Mouse (Mus musculus) cerebellum, adult 11-12 months (tissue): ENCODE data around the gene Gm20503.

Source experiments
- DNase-seq: peaks from one replicate; pipeline ENCODE4 v3.0.0; 2022

Gm20503 gene

GRCm38 (mm10) chr4:59009186-59009585 is 6.2 kb downstream of the Gm20503 start:
- DNase-seq, result no peak

DNA sequence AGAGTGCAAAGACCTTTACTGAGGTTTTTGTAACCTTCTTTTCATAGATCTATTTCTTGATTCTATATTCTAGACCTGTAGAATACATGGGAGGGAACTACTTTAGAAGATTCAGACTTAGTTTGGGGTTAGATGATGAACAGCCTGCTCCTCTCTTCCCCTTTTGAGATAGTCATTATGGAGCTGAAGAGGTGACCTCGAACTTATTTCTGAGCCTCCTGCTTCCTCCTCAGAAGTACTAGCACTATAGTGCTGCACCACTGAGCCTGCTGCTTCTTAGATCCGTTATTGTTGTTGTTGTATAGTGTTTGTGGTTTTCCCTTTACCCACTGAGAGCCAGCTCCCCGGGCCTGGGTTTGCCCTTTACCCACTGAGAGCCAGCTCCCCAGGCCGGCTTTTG is 6.7 kb downstream of the Gm20503 start:
- no peak for DNase-seq

DNA sequence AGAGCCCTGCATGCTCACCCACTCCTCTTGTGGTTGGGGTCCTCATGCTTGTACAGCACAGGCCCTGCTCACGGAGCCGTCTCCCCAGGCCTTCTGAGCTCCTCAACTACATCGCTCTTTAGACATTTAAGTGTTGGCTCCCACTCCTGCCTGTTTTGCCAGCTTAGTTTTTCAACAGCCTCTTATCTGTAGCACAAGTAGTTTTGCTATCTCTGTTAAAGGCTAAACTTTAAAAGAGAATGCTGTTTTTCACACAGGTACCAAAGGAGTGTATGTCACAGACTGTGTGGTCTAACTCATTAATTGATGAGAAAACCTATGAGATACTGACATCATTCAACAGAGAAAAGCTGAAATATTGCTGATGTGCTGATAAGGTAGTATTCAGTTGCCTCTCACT is 8.4 kb downstream of the Gm20503 start:
- DNase-seq, result no peak

DNA sequence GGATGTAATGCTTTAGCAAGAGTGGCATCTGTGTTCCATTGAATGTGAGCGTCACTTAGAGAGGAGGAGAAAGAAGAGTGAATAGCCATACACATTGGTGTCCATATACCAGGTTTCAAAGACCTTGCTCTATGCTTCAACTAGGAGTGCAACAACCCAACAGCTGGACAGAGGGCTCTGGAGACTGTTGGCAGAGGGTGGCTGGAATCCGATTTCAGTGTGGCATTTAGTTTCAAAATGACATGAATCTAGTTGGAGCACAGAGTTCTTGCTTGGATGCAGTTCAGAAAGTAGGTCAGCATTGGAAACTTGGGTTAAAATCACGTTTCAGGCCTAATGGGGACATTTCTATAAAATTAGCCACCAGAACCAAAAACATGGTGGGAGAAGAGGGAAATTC is 12.2 kb downstream of the Gm20503 start:
- DNase-seq, result no peak

GRCm38 (mm10) chr4:59016922-59017321 is 13.9 kb downstream of the Gm20503 start:
- DNase-seq, result no peak

DNA sequence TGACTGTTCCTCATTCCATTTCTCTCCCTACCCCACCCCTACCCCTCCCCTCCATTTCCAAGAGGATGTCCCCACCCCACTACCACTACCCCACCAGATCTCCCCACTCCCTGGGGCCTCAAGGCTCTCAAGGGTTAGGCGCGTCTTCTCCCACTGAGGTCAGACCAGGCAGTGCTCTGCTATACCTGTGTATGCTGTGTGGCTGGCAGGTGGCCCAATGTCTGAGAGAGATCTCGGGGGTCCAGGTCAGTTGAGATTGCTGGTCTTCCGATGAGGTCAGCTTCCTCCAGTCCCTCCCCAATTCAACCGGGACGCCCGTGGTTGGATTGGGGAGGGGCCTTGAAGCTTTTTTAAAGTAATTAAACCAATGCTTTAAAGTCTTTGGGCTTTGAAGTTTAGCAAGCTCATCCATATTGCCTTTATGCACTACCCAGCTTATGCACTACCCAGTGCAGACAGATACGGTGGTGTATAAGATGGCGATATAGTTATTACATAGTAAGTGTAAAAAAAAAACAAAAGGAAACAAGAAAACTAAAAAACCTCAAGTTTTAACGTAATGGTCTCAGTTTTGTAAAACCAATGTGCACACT is 31.4 kb downstream of the Gm20503 start:
- DNase-seq, result peak; percentile 47

GRCm38 (mm10) chr4:59034918-59035785 is 32.1 kb downstream of the Gm20503 start, which contains the start of gene Gng10:
TSS of gene Gng10 (plus strand) at chr4:59035088.
- DNase-seq, result peak; percentile 64

DNA sequence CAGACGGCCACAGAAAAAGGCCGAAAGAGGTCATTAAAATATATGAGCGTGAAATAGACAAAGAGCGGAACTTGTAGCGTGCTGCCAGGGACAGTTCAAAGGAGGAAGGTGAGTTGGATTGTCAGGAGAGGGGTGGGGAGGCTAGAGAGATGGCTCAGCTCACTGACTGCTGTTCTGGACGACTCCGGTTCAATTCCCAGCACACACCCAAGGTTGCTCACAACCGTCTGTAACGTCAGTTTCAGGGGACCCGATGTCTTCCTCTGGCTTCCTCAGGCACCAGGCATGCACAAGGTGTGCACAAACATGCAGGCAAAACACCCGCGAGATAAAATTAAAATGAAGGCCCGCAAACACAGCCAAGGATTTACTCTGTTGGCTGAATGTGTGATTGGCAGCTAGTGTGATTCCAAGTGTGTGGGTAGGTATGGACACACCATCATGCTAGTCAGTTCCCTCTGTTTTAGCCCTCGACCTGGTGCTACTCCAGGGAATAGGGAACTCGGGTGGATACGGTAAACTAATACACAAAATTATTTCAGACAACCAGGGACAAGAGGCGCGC is 32.9 kb downstream of the Gm20503 start:
- DNase-seq, result peak; percentile 20

DNA sequence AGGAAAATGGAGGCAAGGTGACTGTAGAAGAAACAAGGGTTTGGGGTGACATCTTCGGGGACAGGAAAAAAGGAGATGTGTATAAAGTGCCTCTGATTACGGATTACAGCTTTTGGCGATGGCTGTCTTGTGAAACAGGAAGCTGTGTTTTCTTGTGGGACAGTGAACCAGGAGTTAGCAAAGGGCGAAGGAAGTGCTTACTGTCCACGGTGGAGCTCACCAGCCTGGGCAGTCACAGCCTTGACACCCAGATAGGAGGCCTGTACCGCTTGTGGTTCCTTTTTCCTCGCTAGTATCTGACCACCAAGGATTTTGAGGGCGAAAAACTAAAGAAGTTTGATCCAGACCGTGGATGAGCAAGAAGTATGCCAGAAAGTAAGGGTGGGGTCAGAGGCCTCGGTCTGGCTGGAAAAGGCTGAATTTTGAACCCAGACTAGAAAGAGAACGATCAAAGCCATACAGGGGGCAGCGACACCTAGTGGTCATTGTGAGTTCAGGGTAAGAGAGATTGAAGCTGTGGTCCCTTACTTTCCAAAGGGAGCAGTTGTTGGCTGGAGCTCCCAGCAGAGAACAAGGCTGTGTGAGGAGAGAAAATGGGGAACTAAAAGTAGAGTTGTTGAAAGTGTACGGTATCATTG is 33.6 kb downstream of the Gm20503 start:
- DNase-seq, result peak; percentile 64

DNA sequence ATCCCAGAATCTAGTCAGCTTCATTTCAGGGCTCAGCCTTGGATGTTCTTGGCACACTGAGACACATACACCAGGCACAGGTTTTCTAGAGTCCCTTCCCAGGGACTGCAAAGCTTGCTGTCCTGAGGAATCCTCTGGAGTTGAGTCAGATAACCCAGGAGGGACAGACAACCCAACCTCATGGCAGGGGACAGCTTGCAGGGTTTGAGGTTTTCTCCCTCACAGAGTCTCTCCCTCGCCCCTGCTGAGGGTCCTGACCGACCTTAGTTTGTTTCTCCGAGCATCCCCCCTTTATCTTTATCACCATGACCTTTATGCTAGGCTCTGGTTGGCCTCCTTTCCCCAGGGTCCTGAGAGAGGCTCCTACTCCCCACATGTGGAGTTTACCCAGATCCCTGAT is 34.5 kb downstream of the Gm20503 start:
- no peak for DNase-seq

DNA sequence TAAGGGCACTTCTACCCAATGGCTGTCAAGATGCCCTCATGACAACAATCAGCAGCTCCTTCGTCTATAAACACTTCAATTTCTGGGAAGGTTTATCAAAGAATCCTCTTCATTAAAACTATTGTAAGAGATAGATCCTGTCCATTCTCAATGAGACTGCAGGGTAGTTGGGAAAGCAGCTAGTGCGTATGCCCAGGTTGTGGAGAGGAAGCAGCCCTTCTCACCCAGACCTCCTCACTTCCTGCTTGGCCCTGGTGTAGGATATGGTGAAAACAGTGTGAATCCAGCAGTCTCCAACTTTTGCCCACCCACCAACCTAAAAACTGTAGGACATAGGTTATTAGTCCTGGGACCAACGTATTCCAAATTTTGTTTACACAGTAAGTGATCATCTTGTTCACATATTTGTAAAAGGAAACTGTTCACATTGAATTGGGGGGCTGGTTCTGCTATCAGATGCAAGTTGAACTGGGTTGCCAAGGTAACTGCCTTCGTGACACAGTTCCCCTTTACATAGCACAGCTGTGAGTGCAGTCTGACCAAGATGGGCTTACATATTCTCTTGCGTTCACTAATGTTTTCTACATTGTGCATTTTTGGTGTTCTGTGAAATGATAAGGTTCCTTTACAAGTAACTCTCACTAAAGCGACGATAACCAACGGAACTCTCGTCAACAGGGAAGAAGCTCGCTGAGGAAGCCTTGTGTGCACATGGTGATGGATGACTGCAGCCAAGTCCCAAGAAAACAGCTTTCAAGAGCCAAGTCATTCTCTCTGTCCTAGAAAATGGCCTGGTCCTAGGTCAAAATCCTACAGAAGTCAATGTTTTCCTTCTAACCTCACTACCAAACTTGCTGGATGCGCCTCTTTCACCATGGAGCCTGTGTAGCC is 37.6 kb downstream of the Gm20503 start:
- no peak for DNase-seq

- no peak for DNase-seq
Measured at GRCm38 (mm10) chr4:59043074-59043473, 40.1 kb downstream of the Gm20503 start.

DNA sequence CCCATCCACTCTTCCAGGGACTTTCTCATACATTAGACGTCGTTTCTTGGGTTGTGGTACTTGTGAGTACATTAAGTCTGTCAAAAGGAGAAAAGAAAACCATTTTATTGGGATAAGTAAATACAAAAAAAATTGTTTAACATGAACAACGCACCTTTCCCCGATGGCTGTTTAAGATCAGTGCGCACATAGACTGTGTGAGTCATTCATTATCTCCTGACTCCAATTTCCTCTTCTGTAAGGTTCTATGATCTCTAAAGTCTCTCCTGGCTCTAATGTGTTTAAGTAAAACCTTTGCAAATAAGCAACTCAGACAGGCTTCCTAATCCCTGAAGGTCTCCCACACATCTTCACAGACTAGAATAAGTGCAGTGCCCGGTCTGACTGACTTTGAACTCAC is 40.9 kb downstream of the Gm20503 start:
- DNase-seq, result no peak

GRCm38 (mm10) chr4:59047222-59047621 is 44.2 kb downstream of the Gm20503 start:
- DNase-seq, result no peak

DNA sequence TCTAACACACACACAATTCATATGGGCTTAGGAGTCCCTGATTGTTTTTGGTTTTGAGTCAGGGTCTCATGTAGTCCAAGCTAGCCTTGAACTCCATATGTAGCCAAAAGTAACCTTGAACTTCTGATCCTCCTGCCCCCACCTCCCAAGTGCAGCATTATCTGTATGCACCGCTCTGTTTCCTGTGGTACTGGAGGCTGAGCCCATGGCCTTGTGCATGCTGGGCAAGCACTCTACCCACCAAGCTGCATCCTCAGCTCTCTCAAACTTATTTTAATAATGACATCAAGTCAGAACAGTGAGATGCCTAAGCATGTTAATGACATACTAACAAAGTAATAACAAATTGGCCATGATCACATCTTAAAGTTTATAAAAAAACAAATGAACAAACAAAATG is 48.1 kb downstream of the Gm20503 start:
- DNase-seq, result no peak

- DNase-seq, result no peak
Measured at GRCm38 (mm10) chr4:59057929-59058328, 54.9 kb downstream of the Gm20503 start.

DNA sequence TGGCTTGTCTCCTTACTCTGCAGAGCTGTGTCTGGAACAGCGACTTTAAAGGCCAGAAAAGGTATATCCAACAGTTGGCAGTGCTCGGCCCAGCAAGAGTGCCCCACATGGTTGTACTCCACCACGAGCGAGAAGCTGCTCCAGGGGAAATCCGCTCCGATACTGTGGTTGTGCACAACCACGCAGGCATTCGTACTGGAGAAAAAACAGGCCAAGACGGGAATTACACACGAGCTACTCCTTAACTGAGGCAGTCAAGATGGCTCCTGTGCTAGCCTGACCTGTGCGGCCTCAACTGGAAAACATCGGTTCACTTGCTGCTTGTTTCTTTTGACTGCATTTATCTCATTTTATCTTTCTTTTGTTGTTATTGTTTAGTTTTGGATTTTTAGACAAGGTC is 59.5 kb downstream of the Gm20503 start:
- DNase-seq, result no peak

DNA sequence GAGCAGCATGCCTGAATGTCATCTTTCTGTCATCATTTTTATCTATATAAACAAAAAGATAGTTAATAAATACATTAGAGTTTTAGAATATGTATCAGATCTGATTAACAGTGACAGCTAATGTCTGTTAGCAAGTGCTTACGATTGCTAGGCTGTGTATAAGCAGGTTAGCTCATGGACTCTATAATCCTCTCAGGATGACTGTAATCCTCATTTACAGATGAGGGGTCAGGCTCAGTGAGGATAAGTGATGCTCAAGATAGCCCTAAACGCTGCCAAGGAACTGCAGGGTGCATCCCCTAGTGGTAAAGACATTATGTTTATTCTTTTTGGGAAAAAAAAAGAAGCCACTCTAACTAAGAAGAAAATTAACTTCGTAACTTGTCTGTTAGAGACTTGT is 66.3 kb downstream of the Gm20503 start:
- DNase-seq, result no peak

DNA sequence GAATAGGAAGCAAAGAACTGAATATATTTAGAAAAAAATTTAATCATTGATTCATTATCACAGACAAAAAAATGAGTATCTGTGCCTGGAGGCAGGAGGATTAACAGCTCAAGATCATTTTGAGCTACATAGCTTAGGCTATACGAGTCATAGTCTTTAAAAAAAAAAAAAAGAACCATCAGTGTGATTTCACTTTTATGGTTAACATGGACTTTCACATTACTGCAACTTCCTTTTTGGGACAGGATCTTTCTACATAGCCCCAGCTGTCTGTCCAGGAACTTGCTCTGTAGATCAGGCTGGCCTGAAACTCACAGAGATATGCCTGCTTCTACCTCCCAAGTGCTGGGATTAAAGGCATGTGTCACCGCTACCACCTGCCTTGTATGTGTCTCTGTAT is 80.4 kb downstream of the Gm20503 start:
- DNase-seq, result no peak

GRCm38 (mm10) chr4:59089391-59089790 is 86.4 kb downstream of the Gm20503 start:
- DNase-seq, result no peak
